Mouse (Mus musculus) lung, embryonic 15.5 days (tissue): ENCODE results near the gene 4632433K11Rik. TPM values are rescaled to one million over a fixed set of nuclear protein-coding genes. Genes with fewer than 3 reads are reported as not detected.
"Not testable (repeated sequence)": the region's sequence is repeated elsewhere in the genome, so short reads cannot be mapped to it uniquely, and the experiment has no call there.

Experiments
- ATAC-seq: fragments of 200-750 bp; cut with Nextera tagmentation; 2 replicates; pipeline ENCODE4 v1.8.0; 2017; ENCODE audit warnings: moderate number of reproducible peaks, borderline replicate concordance; ENCODE audit not compliant: low FRiP score, low TSS enrichment; ENCODE audit errors: extremely low read depth
- H3K27ac ChIP-seq: fragments of 300-500 bp; sonication (generic); 2 replicates; pipeline ENCODE4 v1.5.1; 2015; ENCODE audit warnings: moderate library complexity, mild to moderate bottlenecking, inconsistent platforms
- H3K27me3 ChIP-seq: fragments of 300-500 bp; sonication (generic); 2 replicates; pipeline ENCODE4 v1.6.1; 2015; ENCODE audit warnings: inconsistent platforms
- H3K36me3 ChIP-seq: fragments of 300-500 bp; sonication (generic); 2 replicates; pipeline ENCODE4 v1.6.1; 2015; ENCODE audit warnings: inconsistent platforms
- H3K4me1 ChIP-seq: fragments of 300-500 bp; sonication (generic); 2 replicates; pipeline ENCODE4 v1.6.1; 2015; ENCODE audit warnings: inconsistent platforms
- H3K4me2 ChIP-seq: fragments of 300-500 bp; sonication (generic); 2 replicates; pipeline ENCODE4 v1.6.1; 2015; ENCODE audit warnings: inconsistent platforms, mild to moderate bottlenecking, moderate library complexity
- H3K4me3 ChIP-seq: fragments of 300-500 bp; sonication (generic); 2 replicates; pipeline ENCODE4 v1.5.1; 2015; ENCODE audit warnings: mild to moderate bottlenecking, inconsistent platforms
- H3K9ac ChIP-seq: fragments of 300-500 bp; sonication (generic); 2 replicates; pipeline ENCODE4 v1.6.1; 2015; ENCODE audit warnings: inconsistent platforms
- H3K9me3 ChIP-seq: fragments of 300-500 bp; sonication (generic); 2 replicates; pipeline ENCODE4 v1.6.1; 2016; ENCODE audit warnings: inconsistent platforms
- WGBS: fragments of 180-500 bp; shearing (Covaris S2); methylation state at CpG from one replicate; pipeline ENCODE4 v1.1.7; 2015; 5-methylcytosine and 5-hydroxymethylcytosine counted together
- polyA plus RNA-seq: library from polyadenylated mRNA; unstranded; fragments of >200 nt; fragmentation: Nextera tagmentation; extraction: Ambion mirVana; gene quantifications from 2 replicates; pipeline ENCODE4 v1.2.1, GENCODE M21; 2015

The 4632433K11Rik gene
- polyA plus RNA-seq, 1 experiment from 2014 or later = not detected

DNA sequence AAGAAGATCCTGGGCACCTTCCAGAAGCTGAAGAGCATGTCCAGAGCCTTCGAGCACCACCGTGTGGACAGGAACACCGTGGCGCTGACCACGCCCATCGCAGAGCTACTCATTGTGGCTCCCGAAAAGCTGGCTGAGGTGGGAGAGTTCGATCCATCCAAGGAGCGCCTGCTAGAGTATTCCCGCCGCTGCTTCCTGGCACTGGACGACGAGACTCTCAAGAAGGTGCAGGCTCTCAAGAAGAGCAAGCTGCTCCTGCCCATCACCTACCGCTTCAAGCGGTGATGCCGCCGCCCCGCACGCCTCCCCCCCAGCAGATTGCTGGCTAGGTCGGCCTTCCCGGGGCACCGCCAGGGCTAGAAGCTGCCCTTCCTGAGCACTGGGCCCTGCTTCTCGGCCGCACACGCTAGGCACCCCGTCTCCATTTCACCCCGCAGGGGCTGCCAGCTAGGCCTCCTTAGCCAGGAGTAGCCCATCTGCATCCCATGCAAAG, 26.4 kb downstream of the 4632433K11Rik start:
- no peaks in the 10 kb centered on the region for H3K9me3 ChIP-seq
- H3K4me1 ChIP-seq = peaks cover 36% of the 10 kb centered on the region
- peak; percentile 5; the same call in 1 of the 2 replicates for ATAC-seq
- H3K27me3 ChIP-seq = peaks cover 35% of the 10 kb centered on the region
- peak overlapping the region; percentile 58 for H3K4me3 ChIP-seq
- WGBS = 2% methylated on average over 27 of the region's 27 CpGs
- peak overlapping the region; percentile 100 for H3K27ac ChIP-seq
- H3K9ac ChIP-seq = peak overlapping the region; percentile 92
- H3K4me2 ChIP-seq = peak overlapping the region; percentile 95
- no peaks in the 10 kb centered on the region; the same call in 1 of the 2 replicates for H3K36me3 ChIP-seq

DNA sequence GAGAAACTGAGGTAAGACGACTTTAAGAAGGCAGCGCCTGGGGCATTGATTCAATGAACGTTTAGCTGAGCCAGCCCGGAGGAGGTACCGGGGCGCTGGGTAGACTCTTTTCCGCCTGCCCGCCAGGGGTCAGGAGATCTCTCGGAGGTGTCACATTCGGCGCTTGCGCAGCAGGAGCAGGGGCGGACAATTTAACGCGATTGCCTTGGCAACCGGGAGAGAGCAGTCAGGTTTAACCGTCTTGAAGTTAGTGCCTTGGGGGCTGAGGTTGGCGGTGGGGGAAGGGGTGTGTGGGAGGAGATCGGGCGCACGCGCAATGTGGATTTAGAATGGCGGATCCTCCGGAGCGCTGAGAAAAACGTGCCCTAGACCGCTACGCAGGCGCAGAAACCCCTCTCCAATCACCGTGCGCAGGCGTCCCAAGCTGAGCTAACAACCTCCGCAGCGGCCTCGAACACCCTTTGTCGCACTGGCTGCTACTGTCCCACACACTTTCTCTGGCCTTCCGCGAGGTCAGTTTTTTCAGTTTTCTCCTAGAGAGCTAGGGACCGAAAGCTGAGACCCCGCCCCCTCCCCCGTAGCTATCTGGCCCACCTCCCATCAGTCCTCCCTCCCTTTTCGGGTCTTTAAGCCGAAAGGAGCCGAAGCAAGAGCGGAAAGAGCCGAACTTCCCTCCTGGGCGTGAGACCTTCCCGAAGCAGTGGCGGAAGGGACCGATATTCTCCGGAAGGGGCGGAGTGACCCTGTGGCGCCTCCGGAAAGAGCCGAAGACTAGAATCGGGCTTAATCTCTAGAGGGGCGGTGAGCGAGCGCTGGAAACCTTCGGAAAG, 27.2 kb downstream of the 4632433K11Rik start:
- peak; percentile 90 for ATAC-seq
- Histone ChIP-seq H3K9ac (peak overlapping the region; percentile 92), H3K27ac (peak overlapping the region; percentile 100), H3K4me1 (peaks cover 45% of the 10 kb centered on the region), H3K27me3 (peaks cover 26% of the 10 kb centered on the region), H3K36me3 (peaks cover 5% of the 10 kb centered on the region; the same call in 1 of the 2 replicates), H3K4me2 (peak overlapping the region; percentile 95), H3K4me3 (peak overlapping the region; percentile 58), H3K9me3 (no peaks in the 10 kb centered on the region)
- WGBS = under 1% methylated on average over 60 of the region's 60 CpGs

DNA sequence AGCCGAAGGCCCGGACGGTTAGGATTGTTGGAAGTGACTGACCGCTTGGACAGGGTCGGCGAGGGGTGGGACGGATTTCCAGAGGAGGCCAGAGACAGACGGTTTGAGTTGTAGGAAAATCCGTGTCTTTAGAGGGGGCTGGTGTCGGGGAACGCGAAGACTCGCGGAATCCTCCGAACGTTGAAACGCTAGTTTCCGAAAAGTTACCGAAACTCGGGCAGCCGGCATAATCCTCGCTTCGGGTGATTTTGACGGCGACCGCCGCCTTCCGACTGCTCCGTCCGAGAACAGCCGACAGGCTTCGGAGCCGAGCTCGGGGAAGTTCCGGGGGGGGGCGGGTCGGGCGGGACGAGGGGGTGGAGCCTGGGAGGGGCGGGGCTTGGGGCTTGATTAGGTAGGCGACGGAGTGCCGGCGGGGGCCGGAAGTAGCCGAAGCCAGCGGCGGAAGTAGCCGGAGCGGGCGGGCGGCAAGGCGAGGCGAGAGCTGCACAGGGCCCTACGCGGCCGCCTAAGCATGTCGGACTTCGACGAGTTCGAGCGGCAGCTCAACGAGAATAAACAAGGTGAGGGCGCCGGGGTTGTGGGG, 27.9 kb downstream of the 4632433K11Rik start, which contains the start of gene U2af2:
Gene U2af2, plus strand, starts transcription at position 370 of the 586 bp plus-strand sequence.
- H3K9me3 ChIP-seq = no peaks in the 10 kb centered on the region
- peaks cover 10% of the 10 kb centered on the region for H3K36me3 ChIP-seq
- H3K4me3 ChIP-seq = peak within 1 kb of the TSS; percentile 58
- under 1% methylated on average over 65 of the region's 65 CpGs for WGBS
- H3K4me2 ChIP-seq = peak within 1 kb of the TSS; percentile 95
- H3K9ac ChIP-seq = peak within 1 kb of the TSS; percentile 92
- ATAC-seq = peak; percentile 85
- H3K4me1 ChIP-seq = peaks cover 42% of the 10 kb centered on the region
- H3K27ac ChIP-seq = peak within 1 kb of the TSS; percentile 100
- H3K27me3 ChIP-seq = peaks cover 19% of the 10 kb centered on the region

DNA sequence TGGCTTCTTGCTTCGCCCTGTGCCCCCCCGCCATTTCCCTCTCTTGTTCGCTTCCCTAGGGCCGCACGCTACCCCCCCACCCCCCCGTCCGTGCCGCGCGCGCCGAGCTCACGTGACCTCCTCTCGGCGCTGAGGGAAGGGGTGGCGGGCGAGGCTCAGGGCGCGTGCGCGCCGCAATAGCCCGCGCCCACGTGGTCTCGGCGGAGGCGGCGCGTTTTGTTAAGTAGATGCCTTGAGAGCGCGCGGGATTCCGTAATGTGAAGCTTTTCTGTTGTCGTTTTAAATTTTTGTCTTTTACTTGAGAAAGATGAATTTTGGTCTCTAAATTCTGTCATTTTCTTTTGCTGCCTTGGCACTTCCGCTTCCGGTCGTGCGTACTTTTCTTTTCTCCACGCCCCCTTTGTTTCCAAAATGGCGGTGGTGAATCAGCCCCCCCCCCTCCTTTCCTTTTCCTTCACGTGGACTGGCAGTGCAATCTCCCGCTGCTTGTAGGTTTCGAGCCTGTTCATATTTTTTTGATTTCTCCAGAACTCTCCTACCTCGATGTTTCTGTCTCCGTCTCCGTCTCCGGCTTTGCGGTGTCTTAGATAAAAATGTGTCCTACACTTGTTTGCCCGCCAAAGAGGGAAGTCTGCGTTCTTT, 28.6 kb downstream of the 4632433K11Rik start:
- peak overlapping the region; percentile 95 for H3K4me2 ChIP-seq
- H3K27ac ChIP-seq = peak overlapping the region; percentile 100
- no peaks in the 10 kb centered on the region for H3K9me3 ChIP-seq
- H3K4me1 ChIP-seq = peaks cover 40% of the 10 kb centered on the region
- peak overlapping the region; percentile 58 for H3K4me3 ChIP-seq
- peaks cover 17% of the 10 kb centered on the region for H3K36me3 ChIP-seq
- H3K27me3 ChIP-seq = peaks cover 13% of the 10 kb centered on the region
- H3K9ac ChIP-seq = peak overlapping the region; percentile 47
- WGBS = 0% methylated on average over 51 of the region's 51 CpGs
- ATAC-seq = peak; percentile 69

DNA sequence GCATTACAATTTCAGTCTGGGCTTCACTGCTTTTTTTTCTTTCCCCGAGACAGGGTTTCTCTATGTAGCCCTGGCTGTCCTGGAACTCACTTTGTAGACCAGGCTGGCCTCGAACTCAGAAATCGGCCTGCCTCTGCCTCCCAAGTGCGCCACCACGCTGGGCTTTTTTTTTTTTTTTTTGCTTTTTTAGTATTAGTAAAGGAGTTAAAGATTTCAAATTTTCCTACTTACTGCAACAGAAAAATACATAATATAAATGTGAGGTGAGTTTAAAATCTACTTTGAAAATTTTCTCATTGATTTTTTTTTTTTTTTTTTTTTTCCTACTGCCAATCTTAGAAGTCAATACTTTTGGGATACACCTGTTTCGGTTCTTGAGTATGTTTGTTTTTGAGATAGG, 31.0 kb downstream of the 4632433K11Rik start:
- H3K9me3 ChIP-seq = no peaks in the 10 kb centered on the region
- no peaks in the 10 kb centered on the region for H3K27me3 ChIP-seq
- peak overlapping the region; percentile 95; the same call in 1 of the 2 replicates for H3K4me2 ChIP-seq
- peaks cover 41% of the 10 kb centered on the region for H3K36me3 ChIP-seq
- peaks cover 37% of the 10 kb centered on the region for H3K4me1 ChIP-seq
- H3K4me3 ChIP-seq = 0 out of 2 replicates have a peak overlapping the region, but pooled peaks have one; percentile 58
- ATAC-seq = no peak
- WGBS = 89% methylated on average over 6 of the region's 6 CpGs
- no peak overlapping the region for H3K9ac ChIP-seq
- no peak overlapping the region for H3K27ac ChIP-seq

DNA sequence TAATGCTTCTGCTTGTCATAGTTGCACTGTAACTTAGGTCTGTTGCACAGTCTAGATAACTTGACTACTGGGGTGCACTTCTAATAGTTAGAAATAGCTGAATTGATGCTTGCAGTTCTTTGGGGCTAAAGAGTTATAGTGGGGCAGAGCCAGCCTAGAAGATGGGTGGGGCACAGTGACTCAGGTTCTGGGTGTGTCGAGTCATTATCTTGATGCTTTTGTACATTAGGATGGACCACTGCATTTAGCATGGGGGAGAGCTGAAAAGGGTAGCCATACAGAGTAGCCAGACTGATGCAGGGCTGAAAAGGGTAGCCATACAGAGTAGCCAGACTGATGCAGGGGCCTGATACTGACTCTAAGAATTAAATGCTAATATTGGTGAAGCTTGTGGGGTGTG, 39.7 kb downstream of the 4632433K11Rik start:
- no peak overlapping the region for H3K4me3 ChIP-seq
- WGBS = 69% methylated on average over 1 of the region's 1 CpGs
- H3K9ac ChIP-seq = no peak overlapping the region
- H3K36me3 ChIP-seq = peaks cover 96% of the 10 kb centered on the region
- H3K27ac ChIP-seq = no peak overlapping the region
- no peaks in the 10 kb centered on the region for H3K27me3 ChIP-seq
- no peaks in the 10 kb centered on the region for H3K9me3 ChIP-seq
- H3K4me2 ChIP-seq = no peak overlapping the region
- no peaks in the 10 kb centered on the region for H3K4me1 ChIP-seq
- no peak for ATAC-seq

DNA sequence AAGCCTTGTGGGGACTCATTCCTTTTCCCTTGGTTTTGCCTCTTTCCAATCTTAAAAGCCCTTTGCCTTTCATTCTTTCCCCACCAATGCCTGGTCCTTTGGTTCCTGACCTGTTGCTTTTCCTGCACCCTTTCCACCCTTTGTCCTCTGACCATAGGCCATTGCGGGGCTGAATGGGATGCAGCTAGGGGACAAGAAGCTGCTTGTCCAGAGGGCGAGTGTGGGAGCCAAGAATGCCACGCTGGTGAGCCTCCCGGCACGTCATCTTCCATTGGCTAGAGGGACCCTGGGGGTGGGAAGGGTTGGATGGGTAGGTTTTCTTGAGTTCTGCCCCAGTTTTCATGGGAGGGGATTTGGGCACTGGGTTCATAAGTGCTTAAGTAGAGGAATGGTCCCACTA, 41.1 kb downstream of the 4632433K11Rik start:
- Histone ChIP-seq H3K4me1 (no peaks in the 10 kb centered on the region), H3K36me3 (peaks cover 87% of the 10 kb centered on the region), H3K4me2 (no peak overlapping the region), H3K27me3 (no peaks in the 10 kb centered on the region), H3K4me3 (no peak overlapping the region), H3K27ac (no peak overlapping the region), H3K9ac (no peak overlapping the region), H3K9me3 (no peaks in the 10 kb centered on the region)
- 90% methylated on average over 5 of the region's 5 CpGs for WGBS
- ATAC-seq = no peak

DNA sequence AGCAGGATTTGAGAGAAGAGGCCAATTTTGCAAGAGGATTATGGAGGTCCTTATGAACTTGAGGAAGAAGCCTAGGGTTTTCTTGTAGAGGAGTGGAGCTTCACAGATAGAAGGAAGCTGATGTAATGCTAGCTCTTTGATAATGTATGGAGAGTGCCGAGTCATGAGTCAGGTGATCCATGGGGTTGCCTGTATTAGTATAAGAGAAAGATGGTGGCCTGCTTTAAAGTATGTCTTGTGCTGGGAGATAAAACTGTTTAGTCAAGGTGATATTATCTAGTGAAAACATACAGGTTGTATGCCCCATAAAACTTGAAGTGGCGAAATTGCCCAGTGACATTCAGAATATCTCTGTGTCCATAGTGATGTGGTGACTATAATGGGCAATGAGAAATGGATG, 43.0 kb downstream of the 4632433K11Rik start:
- no peak overlapping the region for H3K4me3 ChIP-seq
- no peaks in the 10 kb centered on the region for H3K27me3 ChIP-seq
- H3K4me2 ChIP-seq = no peak overlapping the region
- WGBS = 80% methylated on average over 2 of the region's 2 CpGs
- peaks cover 69% of the 10 kb centered on the region for H3K36me3 ChIP-seq
- H3K27ac ChIP-seq = no peak overlapping the region
- H3K9me3 ChIP-seq = no peaks in the 10 kb centered on the region
- H3K9ac ChIP-seq = no peak overlapping the region
- peaks cover 13% of the 10 kb centered on the region for H3K4me1 ChIP-seq
- ATAC-seq = no peak

DNA sequence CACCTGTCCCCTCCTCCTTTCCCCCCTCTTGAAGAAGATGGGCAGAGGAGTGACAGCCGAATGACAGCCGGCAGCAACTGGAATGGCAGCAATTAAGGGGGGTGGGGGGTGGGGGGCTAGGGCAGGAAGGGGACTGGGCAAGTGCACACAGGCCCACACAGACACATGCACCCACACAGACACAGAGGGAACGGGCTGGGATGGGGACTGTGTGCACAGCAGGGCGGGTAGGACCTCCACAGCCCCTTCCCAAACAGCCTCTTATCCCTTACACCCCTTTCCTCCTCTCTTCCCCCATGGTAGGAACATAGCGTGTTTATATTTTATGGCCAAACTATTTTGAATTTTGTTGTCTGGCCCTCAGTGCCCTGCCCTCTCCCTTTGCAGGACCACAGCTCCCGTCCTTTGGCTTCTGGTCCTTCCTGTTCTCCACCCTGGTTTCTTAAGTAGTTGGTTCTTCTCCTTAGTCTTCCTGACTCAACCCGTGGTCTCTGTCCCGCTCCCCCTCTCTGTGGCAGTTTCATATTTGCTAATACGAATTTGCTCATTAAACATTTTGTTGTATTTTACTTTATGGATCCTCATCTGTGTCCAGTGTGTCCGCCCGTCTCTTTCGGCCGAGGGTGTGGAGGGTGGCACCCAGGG, 45.6 kb downstream of the 4632433K11Rik start:
- Histone ChIP-seq H3K4me2 (peak overlapping the region; percentile 85), H3K36me3 (peaks cover 58% of the 10 kb centered on the region), H3K4me3 (peak overlapping the region; percentile 98), H3K4me1 (peaks cover 13% of the 10 kb centered on the region), H3K27ac (peak overlapping the region; percentile 95)
- not testable (repeated sequence) for H3K9ac ChIP-seq, H3K9me3 ChIP-seq, H3K27me3 ChIP-seq
- peak; percentile 36 for ATAC-seq
- 26% methylated on average over 7 of the region's 13 CpGs for WGBS

DNA sequence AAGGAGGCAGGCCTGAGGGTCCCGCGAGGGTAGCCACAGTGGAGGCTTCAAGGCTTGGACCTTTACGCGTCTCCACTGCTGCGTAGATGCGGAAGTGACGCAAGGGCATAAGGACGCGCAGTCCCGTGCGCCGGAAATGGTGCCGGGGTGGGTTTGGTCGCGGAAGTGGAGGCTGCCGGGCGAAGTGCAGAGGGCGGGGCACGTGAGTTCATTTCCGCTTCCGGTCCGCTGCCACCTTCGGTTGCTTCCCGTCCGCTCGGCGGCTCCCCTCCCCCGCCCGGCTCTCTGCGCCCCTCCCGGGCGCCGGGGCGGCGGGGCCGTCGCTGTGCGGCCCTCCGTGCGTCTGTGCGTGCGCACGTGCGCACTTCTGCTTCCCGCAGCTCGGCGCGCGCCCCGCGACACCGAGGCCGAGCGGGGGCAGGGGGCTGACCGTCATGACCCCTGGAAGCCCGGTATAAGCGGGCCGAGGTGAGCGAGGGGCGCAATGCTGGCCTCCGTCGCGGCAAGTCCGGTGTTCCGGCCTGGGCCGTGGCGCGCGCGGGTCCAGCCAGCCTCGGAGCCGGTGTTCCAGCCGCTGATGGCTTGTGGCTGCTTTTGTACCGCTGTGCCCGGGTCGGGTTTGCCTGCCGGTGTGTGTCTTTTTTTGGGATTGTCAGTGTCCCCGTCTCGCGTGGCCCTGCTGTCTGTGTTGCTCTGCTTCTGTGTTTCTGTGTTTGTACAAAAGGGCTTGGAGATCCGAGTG, 46.3 kb downstream of the 4632433K11Rik start, which contains the start of gene Epn1:
Gene Epn1, plus strand, starts transcription at position 226 of the 742 bp plus-strand sequence.
- H3K9ac ChIP-seq = peak within 1 kb of the TSS; percentile 98
- H3K4me1 ChIP-seq = peaks cover 13% of the 10 kb centered on the region
- ATAC-seq = peak; percentile 97
- H3K27ac ChIP-seq = peak within 1 kb of the TSS; percentile 95
- H3K9me3 ChIP-seq = no peaks in the 10 kb centered on the region
- under 1% methylated on average over 75 of the region's 81 CpGs for WGBS
- H3K4me3 ChIP-seq = peak within 1 kb of the TSS; percentile 98
- peaks cover 58% of the 10 kb centered on the region for H3K36me3 ChIP-seq
- no peaks in the 10 kb centered on the region for H3K27me3 ChIP-seq
- H3K4me2 ChIP-seq = peak within 1 kb of the TSS; percentile 85
